Mouse (Mus musculus) liver, postnatal 0 days (tissue): Measurements from ENCODE around the gene Galnt10.

Source experiments
- CTCF ChIP-seq: sonication (generic); IDR thresholded peaks from 2 replicates; pipeline ENCODE4 v1.5.1; 2016; ENCODE audit warnings: antibody characterized with exemption, low read depth
- EP300 ChIP-seq: IDR thresholded peaks from 2 replicates; pipeline ENCODE4 v1.6.1; 2016; ENCODE audit warnings: antibody characterized with exemption, low read depth, mild to moderate bottlenecking

GRCm38 (mm10) chr11:57809017-57809731 lies 163.9 kb downstream of the Galnt10 start:
- no peak for TF ChIP-seq EP300
- no peak for TF ChIP-seq CTCF
